Mouse (Mus musculus): ENCODE data around the gene Hic2. TPM values are rescaled to one million over a fixed set of nuclear protein-coding genes. Genes with fewer than 3 reads are reported as not detected.

Hic2 gene
- polyA plus RNA-seq, 1 experiment from 2014 or later, result 13.7 TPM

DNA sequence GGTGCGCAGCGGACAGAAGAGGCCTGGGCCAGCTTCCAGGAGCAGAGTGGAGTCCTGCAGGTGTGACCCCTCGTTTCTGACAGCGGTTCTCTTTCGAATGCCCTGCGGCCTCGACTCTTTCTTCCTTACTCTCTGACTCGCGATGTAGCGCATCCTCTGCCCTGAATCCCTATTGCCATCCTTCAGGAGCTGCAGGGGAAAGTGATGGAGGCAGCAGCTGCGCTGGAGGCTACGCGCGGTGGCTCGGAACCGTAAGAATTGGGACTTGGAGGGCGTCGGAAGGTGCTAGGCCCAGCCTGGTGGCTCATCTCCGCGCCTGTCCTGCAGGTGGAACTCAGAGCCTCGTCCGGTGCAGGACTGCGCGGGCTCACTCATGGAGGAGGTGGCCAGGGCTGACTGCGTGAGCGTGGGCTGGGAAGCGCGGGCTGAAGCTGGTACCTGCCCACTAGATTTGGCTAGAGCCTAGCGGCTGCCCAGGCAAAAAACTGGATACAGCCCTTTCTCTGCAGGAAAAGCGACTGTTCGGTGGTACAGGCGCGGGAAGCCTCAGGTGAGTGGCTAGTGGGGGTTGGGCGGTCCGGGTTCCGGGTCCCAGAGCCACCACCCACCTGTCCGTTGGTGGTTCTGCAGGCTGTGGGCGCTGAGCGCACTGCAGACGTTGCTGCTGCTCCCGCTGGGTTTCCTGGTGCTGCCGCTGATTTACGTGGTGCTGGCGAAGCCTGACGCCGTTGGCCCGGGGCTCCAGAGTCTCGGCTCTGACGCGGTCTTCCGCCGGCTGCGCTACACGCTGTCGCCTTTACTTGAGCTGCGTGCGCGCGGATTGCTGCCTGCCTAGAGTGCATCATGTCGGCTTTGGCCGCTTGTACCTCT is 44.2 kb downstream of the Hic2 start:
- peak overlapping the region; percentile 56 for H3K4me3 ChIP-seq (replicated peaks)
- H3K36me3 ChIP-seq, result peaks cover 39% of the 10 kb centered on the region
- 0 out of 2 replicates have a peak, but pooled peaks have one; percentile 7 for ATAC-seq (ENCODE audit: insufficient number of reproducible peaks, insufficient read depth, low FRiP score, low TSS enrichment, low read depth)
- H3K9me3 ChIP-seq, result no peaks in the 10 kb centered on the region
- H3K9ac ChIP-seq (replicated peaks), result peak overlapping the region; percentile 47
- H3K27ac ChIP-seq, result no peak overlapping the region
- peak overlapping the region; percentile 90 for H3K4me2 ChIP-seq
- peaks cover 16% of the 10 kb centered on the region for H3K4me1 ChIP-seq (replicated peaks)
- 2% methylated on average over 59 of the region's 61 CpGs for WGBS
- H3K27me3 ChIP-seq, result peaks cover 34% of the 10 kb centered on the region

DNA sequence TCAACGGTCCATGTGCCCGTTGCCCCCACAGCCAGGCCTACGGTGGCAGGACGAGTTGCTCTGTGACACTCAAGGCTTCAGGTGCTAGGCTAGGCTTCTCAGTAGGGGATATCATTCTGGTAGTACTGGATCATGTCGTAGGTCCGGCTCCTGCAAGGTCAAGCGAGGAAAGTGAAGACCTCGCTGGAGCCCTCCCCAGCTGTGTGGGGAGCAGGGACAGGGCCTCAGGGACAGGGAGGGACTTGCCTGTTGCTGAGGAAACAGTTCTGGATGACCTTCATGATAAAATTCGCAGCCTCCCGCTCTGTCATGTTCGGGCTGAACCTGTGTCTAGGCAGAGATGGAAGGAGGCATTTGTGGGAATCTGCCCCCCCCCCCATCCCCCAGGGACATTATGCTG is 47.1 kb downstream of the Hic2 start:
- Histone ChIP-seq H3K4me3 (replicated peaks) (no peak overlapping the region), H3K4me1 (replicated peaks) (peaks cover 16% of the 10 kb centered on the region), H3K4me2 (no peak overlapping the region), H3K9ac (replicated peaks) (no peak overlapping the region), H3K9me3 (no peaks in the 10 kb centered on the region), H3K36me3 (peaks cover 67% of the 10 kb centered on the region), H3K27me3 (peaks cover 34% of the 10 kb centered on the region), H3K27ac (no peak overlapping the region)
- 87% methylated on average over 11 of the region's 11 CpGs for WGBS
- no peak for ATAC-seq (ENCODE audit: insufficient number of reproducible peaks, insufficient read depth, low FRiP score, low TSS enrichment, low read depth)

DNA sequence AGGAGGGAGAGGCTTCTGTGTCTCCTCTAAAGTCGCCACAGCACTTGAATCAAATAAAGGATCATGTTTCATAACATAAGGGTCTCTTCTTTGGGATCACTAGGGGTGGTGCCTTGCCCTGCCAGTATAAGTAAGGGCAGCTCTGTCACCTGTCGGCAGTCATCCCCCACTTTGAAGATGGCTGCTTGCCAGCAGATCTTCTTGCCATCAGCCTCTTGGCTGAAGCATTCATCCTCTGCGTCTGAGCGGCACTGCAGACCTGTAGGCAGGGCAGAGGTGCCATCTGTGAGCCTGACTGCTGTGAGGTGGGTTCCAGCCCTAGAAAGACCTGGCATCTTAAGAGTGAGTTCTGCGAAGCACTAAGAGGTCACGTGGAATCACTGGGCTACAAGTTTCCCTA is 49.8 kb downstream of the Hic2 start:
- Histone ChIP-seq H3K4me3 (replicated peaks) (no peak overlapping the region), H3K27me3 (peaks cover 19% of the 10 kb centered on the region), H3K4me1 (replicated peaks) (peaks cover 2% of the 10 kb centered on the region), H3K36me3 (peaks cover 92% of the 10 kb centered on the region), H3K9me3 (no peaks in the 10 kb centered on the region), H3K9ac (replicated peaks) (no peak overlapping the region), H3K27ac (no peak overlapping the region), H3K4me2 (no peak overlapping the region)
- 83% methylated on average over 6 of the region's 6 CpGs for WGBS
- no peak for ATAC-seq (ENCODE audit: insufficient number of reproducible peaks, insufficient read depth, low FRiP score, low TSS enrichment, low read depth)

DNA sequence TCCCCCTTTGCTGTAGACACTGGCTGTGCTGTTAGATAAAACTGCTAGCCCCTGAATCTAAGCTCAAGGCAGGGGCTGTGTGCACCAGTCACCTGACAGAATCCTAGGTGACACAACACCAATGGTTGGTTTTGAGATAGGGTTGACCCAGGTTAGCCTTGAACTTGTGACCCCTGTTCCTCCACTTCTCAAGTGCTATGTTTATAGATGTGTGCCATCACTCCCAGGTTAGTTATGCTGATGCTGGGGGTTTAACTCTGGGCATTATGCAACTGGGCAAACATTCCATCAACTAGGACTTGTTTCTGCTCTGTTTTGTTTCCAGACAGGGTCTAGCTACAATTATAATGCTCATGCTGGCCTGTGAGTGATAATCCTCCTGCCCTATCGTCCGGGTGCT is 53.7 kb downstream of the Hic2 start:
- H3K27ac ChIP-seq, result no peak overlapping the region
- no peaks in the 10 kb centered on the region for H3K9me3 ChIP-seq
- H3K9ac ChIP-seq (replicated peaks), result no peak overlapping the region
- no peaks in the 10 kb centered on the region for H3K4me1 ChIP-seq (replicated peaks)
- 97% methylated on average over 2 of the region's 2 CpGs for WGBS
- H3K4me3 ChIP-seq (replicated peaks), result no peak overlapping the region
- H3K27me3 ChIP-seq, result no peaks in the 10 kb centered on the region
- ATAC-seq (ENCODE audit: insufficient number of reproducible peaks, insufficient read depth, low FRiP score, low TSS enrichment, low read depth), result no peak
- no peak overlapping the region for H3K4me2 ChIP-seq
- H3K36me3 ChIP-seq, result peaks cover 89% of the 10 kb centered on the region

DNA sequence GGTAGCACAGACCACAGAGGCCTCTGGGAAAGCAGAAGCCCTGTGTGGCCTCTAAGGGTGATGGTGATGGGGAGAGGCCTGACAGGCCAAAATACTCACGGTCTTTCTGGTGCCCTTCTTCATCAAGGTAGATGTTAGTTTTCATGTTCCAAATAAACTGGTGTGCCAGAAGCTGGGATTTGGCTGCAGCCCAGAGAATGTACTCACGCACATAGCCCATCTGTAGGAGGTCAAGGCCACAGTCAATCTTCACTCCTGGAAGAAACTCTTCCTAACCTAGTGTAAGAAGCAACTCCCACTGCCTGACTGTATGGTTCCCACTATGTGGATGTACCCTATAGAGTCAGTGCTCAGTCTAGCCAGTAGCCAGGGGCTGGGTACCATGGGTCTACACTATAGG is 57.6 kb downstream of the Hic2 start:
- ATAC-seq (ENCODE audit: insufficient number of reproducible peaks, insufficient read depth, low FRiP score, low TSS enrichment, low read depth), result no peak
- Histone ChIP-seq H3K27ac (no peak overlapping the region), H3K9me3 (no peaks in the 10 kb centered on the region), H3K9ac (replicated peaks) (no peak overlapping the region), H3K4me2 (no peak overlapping the region), H3K4me3 (replicated peaks) (no peak overlapping the region), H3K27me3 (no peaks in the 10 kb centered on the region), H3K4me1 (replicated peaks) (no peaks in the 10 kb centered on the region), H3K36me3 (peaks cover 79% of the 10 kb centered on the region)
- 92% methylated on average over 2 of the region's 2 CpGs for WGBS

DNA sequence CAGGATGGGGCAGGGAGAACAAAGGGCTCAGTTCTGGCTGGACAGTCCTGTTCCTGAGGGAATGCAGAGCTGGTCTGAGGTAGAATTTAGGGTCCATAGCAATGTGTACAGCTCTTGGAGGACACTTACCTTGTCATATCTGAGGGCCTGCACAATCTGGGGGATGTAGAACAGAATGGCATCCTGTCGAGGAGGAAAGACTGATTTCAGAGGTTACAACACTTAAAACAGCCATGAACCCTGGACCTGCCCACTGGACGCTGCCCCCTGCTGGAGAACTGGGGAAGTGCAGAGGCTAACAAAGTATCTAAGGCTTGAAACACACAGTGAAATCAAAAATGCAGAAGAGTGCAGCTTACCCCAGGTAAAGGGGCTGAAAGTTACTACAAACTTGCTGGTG is 59.4 kb downstream of the Hic2 start:
- WGBS, result 0% methylated on average over 2 of the region's 2 CpGs
- no peak overlapping the region for H3K4me2 ChIP-seq
- no peak overlapping the region for H3K4me3 ChIP-seq (replicated peaks)
- H3K4me1 ChIP-seq (replicated peaks), result no peaks in the 10 kb centered on the region
- peaks cover 80% of the 10 kb centered on the region for H3K36me3 ChIP-seq
- H3K9me3 ChIP-seq, result no peaks in the 10 kb centered on the region
- H3K9ac ChIP-seq (replicated peaks), result no peak overlapping the region
- no peaks in the 10 kb centered on the region for H3K27me3 ChIP-seq
- H3K27ac ChIP-seq, result no peak overlapping the region
- no peak for ATAC-seq (ENCODE audit: insufficient number of reproducible peaks, insufficient read depth, low FRiP score, low TSS enrichment, low read depth)

DNA sequence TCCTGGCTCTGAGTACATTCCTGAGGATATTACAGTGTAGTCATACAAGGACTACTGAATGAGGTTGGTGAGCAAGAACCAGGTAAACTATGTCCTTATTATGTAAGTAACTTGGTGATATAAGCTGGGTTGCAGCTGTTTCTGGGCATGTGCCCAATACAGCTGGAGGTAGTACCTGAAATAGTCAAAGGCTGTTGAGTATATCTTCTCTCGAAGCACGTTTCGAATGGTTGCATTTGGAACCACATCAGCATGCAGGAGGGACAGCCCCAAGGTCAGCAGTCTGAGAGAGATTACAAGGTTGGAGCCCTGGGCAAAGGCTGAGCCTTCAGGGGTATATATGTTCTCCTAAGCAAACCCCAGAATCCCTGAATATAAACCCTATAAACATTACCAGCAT is 67.4 kb downstream of the Hic2 start:
- H3K4me2 ChIP-seq, result no peak overlapping the region
- no peak overlapping the region for H3K4me3 ChIP-seq (replicated peaks)
- 92% methylated on average over 3 of the region's 3 CpGs for WGBS
- ATAC-seq (ENCODE audit: insufficient number of reproducible peaks, insufficient read depth, low FRiP score, low TSS enrichment, low read depth), result no peak
- H3K4me1 ChIP-seq (replicated peaks), result no peaks in the 10 kb centered on the region
- no peaks in the 10 kb centered on the region for H3K9me3 ChIP-seq
- H3K36me3 ChIP-seq, result peaks cover 90% of the 10 kb centered on the region
- H3K9ac ChIP-seq (replicated peaks), result no peak overlapping the region
- no peaks in the 10 kb centered on the region for H3K27me3 ChIP-seq
- no peak overlapping the region for H3K27ac ChIP-seq

DNA sequence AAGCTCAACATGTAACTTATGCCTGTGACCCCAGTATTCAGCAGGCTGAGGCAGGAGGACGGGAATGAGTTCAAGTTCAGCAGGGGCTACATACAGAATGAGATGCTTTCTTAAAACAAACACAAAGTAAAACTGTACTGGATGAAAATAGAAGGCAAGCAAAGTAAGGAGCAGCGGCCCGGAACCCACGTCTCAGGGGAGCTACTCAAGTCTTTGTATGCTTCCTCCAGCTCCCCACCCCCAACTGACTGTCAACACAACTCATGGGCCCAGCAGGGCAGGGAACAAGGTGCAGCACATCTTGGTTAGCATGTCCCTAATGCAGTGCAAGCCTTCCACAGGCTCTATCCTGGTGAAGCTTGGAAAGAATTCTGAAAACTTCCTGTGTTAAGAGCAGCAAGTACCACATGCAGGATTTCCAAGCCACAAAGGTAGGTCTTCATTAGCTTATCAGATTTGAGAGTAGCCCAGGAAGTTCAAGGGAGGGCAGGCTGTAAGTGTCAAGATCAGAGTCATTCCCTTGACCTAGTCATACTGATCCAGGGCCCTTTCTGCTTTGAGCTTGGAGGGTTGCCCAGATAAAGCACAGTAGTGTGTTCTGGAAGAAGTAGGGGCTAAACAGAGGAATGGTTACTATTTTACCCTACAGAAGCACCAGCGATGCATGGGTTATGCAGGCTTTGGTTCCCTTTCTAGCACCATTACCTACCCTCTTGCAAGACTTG is 70.3 kb downstream of the Hic2 start:
- 89% methylated on average over 5 of the region's 5 CpGs for WGBS
- no peak for ATAC-seq (ENCODE audit: insufficient number of reproducible peaks, insufficient read depth, low FRiP score, low TSS enrichment, low read depth)
- Histone ChIP-seq H3K36me3 (peaks cover 86% of the 10 kb centered on the region), H3K9ac (replicated peaks) (no peak overlapping the region), H3K9me3 (no peaks in the 10 kb centered on the region), H3K4me3 (replicated peaks) (no peak overlapping the region), H3K27ac (no peak overlapping the region), H3K27me3 (no peaks in the 10 kb centered on the region), H3K4me2 (no peak overlapping the region), H3K4me1 (replicated peaks) (no peaks in the 10 kb centered on the region)

DNA sequence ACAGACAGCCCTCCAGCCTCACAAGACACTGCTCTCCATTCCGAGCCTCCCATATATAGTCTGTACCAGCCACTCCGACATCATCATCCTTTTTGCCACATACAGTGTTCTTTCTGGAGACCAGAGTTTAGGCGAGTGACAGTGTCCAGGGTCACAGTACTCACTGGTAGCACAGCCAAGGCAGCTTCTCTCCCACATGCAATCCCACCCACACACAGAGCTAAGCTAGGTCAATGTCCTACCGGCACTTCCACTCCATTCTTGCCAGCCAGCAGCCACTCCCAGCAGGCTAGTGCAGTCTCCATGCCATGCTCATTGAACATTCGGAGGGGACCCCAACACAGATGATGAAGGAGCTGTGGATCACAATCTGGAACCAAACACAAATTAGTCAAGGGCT is 74.1 kb downstream of the Hic2 start:
- H3K27ac ChIP-seq, result no peak overlapping the region
- H3K4me1 ChIP-seq (replicated peaks), result no peaks in the 10 kb centered on the region
- no peak overlapping the region for H3K9ac ChIP-seq (replicated peaks)
- no peak for ATAC-seq (ENCODE audit: insufficient number of reproducible peaks, insufficient read depth, low FRiP score, low TSS enrichment, low read depth)
- no peaks in the 10 kb centered on the region for H3K27me3 ChIP-seq
- H3K9me3 ChIP-seq, result no peaks in the 10 kb centered on the region
- WGBS, result 91% methylated on average over 5 of the region's 5 CpGs
- no peak overlapping the region for H3K4me3 ChIP-seq (replicated peaks)
- peaks cover 85% of the 10 kb centered on the region for H3K36me3 ChIP-seq
- H3K4me2 ChIP-seq, result no peak overlapping the region

DNA sequence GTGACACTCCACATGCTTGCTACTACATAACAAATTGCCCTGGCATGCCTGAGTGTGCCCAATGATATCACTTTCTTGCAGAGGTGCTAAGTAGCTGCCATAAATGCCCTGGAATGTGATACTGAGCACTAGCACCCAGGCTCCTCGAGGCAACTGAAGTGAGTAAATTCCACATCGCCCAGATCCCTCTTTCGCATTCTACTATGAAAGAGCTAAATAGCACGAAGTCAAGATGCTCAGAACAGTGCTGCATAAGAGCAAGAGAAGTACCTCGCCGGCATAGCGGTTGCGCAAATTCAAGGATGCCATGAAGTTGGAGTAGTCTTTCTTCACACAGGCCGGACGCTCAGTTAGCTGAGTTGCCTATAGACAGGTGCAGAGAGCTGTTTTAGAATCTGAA is 75.7 kb downstream of the Hic2 start:
- Histone ChIP-seq H3K36me3 (peaks cover 86% of the 10 kb centered on the region), H3K4me3 (replicated peaks) (no peak overlapping the region), H3K4me2 (no peak overlapping the region), H3K9ac (replicated peaks) (no peak overlapping the region), H3K4me1 (replicated peaks) (no peaks in the 10 kb centered on the region), H3K27me3 (no peaks in the 10 kb centered on the region), H3K9me3 (no peaks in the 10 kb centered on the region), H3K27ac (no peak overlapping the region)
- no peak for ATAC-seq (ENCODE audit: insufficient number of reproducible peaks, insufficient read depth, low FRiP score, low TSS enrichment, low read depth)
- 87% methylated on average over 10 of the region's 10 CpGs for WGBS

DNA sequence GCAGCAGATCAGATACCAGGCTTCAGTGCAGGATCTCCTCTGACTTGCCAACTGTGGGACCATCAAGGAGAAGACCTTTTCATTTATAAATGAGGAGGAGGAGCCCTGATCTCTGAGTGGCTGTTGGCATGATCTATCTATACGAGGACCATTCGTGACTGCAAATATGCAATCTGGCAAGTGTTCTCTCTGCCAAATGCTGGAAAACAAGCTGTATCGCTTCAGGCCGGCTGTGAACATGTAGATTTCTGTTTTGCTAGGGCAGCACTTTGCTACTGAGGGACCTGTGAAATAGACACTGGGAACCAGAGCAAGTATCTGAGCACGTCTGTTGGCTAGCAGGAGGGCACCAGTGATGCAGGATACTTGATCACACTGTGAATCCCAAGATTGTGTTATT is 79.2 kb downstream of the Hic2 start:
- Histone ChIP-seq H3K4me3 (replicated peaks) (no peak overlapping the region), H3K4me2 (no peak overlapping the region), H3K9me3 (no peaks in the 10 kb centered on the region), H3K9ac (replicated peaks) (no peak overlapping the region), H3K4me1 (replicated peaks) (no peaks in the 10 kb centered on the region), H3K27ac (no peak overlapping the region), H3K36me3 (peaks cover 93% of the 10 kb centered on the region), H3K27me3 (no peaks in the 10 kb centered on the region)
- no peak for ATAC-seq (ENCODE audit: insufficient number of reproducible peaks, insufficient read depth, low FRiP score, low TSS enrichment, low read depth)
- 86% methylated on average over 5 of the region's 5 CpGs for WGBS

Data from limb, embryonic 12.5 days (tissue).